Mouse (Mus musculus): ENCODE results near the gene Polr1d.

The Polr1d gene

DNA sequence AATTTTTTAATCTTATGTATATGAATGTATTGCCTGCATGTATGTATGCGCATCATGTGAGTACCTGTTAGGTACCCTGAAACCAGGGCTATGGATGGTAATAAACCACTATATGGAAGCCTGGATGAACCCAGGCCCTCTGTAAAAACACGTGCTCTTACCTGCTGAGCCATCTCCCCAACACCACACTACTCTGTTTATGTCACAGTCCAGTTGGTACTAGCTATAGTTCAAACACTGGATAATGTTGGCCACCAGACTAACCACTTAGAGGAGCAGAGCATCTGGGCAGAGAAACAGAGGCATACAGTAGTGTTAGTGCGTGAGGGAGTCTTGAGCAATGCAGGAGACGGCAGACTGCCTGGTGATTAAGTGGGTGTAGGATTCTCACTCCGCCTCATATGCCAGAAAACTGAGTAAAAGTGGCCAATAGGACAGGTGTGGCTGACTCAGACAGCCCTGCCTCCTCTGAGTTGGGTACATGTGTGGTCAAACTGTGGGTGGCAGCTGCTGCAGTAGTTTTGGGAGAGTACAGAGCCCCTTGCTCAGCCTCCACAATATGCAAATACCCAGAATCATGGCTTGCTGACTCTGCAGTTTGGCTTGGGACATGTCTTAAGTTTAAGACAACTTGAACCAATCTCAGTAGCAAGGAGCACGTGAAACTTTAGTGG, 21.1 kb upstream of the Polr1d start:
- peak; percentile 81 for DNase-seq (ENCODE audit: low read depth)

GRCm38 (mm10) chr5:147056712-147057290, 20.0 kb upstream of the Polr1d start:
- DNase-seq (ENCODE audit: low read depth) = no peak

DNA sequence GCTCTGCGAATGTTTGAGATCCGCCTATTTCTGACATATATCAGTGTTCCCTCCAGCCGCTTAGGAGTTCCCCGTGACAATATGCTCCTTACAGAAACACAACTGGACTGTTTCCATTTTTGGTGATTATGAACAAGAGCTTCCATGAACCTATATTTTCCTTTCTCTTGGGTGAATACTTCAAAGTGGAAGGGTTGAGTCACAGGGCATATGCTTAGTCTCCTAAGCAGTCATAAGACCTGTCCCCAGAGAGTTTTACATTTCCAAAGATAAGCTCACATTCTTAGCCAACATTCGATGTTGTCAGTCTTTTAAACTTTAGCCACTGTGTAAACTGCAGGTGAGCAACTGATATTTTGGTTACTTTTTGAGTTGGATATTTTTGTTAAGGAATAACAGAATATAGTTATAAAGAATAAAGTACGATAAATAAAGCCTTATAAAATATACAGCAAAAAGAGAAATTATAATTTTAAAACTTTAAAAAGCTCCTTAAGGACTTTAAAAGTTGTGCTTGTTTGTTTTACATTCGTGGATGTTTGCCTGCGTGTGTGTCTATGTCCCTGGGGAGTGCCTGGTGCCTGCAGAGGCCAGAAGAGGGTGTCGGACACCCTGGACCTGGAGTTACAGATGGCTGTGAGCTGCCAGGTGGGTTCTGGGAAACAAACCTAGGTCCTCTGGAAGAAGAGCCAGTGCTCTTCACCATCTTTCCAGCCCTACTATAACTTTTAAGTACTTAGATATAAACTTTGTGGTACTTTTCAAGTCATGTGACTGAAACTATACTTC, 19.0 kb upstream of the Polr1d start:
- peak; percentile 63 for DNase-seq (ENCODE audit: low read depth)

GRCm38 (mm10) chr5:147058661-147059060, 18.2 kb upstream of the Polr1d start:
- DNase-seq (ENCODE audit: low read depth) = no peak

DNA sequence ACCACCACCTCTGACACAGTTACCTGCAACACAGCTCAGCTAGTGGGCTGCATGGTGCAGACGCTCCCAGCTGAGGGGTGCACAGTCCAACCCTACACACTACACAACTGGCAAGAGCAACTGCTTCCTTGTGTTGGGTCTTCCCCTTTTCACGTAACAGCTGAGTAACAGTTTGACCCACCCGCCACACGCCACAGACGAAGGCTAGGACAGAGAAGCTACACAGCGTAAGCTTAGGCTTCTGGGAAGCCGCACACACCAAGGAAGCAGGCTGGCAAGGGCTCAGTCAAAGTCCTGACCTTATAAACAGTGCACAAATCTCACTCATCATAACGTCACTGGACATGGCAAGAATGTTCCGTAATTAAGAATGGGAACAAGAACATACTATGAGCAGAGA, 17.5 kb upstream of the Polr1d start:
- no peak for DNase-seq (ENCODE audit: low read depth)

- DNase-seq (ENCODE audit: low read depth) = no peak
Measured at GRCm38 (mm10) chr5:147060024-147060423, 16.8 kb upstream of the Polr1d start.

DNA sequence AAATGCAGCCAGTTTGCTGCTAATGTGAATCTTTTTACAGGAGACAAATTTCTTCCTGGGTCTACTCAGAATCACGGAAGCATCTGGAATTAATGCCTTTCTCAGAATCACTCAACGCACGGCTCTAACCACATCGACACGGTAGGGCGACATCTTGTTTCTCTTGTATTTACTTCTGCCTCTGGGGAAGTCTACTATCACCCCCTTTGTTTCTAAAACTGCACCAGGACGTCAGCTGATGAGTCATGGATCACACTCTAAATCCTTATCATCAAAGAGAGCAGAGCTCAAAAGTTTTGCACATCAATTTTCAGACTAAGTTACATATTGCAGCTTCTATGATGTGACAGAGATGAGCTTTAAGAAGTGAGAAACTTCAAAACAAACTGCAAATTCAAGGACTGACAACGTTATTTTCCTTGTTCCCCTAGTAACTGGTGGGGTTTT, 13.6 kb upstream of the Polr1d start:
- peak; percentile 42 for DNase-seq (ENCODE audit: low read depth)

DNA sequence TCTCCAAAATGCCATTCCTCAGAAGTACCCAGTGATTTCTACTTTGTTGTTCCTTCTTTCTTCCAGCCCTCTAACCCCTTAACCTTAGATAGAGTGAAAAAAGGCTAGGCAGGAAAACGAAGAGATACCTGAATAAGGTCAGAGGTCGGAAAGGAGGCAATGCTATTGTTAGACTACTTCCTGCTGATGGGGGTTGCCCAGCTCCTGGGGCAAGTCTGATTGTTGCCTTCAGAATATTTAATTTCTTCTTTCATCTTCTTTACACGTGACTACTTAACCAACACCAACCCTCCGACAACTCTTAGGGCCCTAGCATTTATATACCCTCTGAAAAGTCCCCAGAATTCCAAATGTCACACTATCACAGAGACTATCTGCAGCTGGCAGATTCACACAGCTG, 10.7 kb upstream of the Polr1d start:
- DNase-seq (ENCODE audit: low read depth) = no peak

- DNase-seq (ENCODE audit: low read depth) = no peak
Measured at GRCm38 (mm10) chr5:147066965-147067364, 9.9 kb upstream of the Polr1d start.

DNA sequence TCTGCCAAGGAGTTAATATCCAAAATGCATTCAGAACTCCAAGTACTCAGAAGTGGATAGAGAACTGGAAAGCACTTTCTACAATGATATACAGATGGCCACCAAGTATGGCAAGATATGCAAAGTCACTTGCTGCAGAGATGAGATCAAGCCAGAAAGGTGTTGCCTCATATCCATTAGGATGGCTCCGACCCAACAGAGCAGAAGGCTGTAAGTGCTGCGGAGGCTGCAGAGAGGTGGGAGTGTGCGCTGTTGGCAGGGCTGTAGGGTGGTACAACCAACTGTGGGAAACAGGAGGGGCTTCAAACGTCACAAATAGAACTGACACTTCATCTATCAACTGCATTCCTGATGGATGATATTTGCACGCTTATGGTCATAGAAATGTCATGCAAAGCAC, 8.0 kb upstream of the Polr1d start:
- DNase-seq (ENCODE audit: low read depth) = no peak

- DNase-seq (ENCODE audit: low read depth) = no peak
Measured at GRCm38 (mm10) chr5:147070791-147071516, 5.9 kb upstream of the Polr1d start.

DNA sequence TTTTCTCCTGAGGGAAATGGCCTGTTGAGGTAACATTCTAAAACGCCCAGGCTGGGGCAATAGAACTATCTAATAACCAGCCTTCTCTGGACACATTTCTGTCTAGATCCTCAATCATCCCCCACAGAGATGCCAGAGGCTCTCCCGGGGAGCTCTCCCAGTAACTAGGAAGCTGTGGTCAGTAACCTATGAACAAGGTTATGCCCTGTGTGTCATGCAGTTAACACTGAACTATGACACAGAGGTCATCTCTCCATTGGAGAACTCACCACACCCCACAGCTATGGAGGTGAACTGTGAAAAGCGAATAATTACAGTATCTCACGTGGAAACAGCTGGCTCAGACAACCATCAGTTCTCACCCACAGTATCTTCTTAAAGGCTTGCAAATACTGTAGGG, 5.0 kb upstream of the Polr1d start:
- no peak for DNase-seq (ENCODE audit: low read depth)

DNA sequence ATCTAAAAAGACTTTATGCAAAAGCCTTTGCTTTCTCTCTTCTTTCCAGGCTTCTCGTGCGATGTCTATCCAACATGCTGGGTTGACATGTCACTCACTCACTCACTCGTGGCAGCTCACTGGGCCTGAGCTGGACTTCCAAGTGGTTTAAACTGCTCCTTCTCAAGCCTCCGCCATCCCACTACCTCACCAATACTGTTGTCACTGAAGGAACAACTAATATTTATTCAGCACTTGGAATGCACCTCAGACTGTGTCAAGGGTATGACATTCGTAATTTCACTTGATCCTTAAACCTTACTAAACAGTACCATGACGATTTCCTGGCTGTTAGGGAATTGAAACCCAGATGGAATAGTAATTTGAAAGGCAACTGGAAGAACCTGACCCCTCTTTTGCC, 3.0 kb upstream of the Polr1d start:
- DNase-seq (ENCODE audit: low read depth) = no peak

- peak; percentile 39 for DNase-seq (ENCODE audit: low read depth)
Measured at GRCm38 (mm10) chr5:147075103-147076025, 1.5 kb upstream of the Polr1d start.

- DNase-seq (ENCODE audit: low read depth) = peak; percentile 96
Measured at GRCm38 (mm10) chr5:147076026-147076798, 638 bp upstream of the Polr1d start, which contains the start of gene Lnx2. Lnx2 (minus strand) TSS chr5:147076586.

- DNase-seq (ENCODE audit: low read depth) = peak; percentile 88
Measured at GRCm38 (mm10) chr5:147077305-147078034, 620 bp downstream of the Polr1d start.

GRCm38 (mm10) chr5:147078110-147078900, 1.5 kb downstream of the Polr1d start:
- peak; percentile 41 for DNase-seq (ENCODE audit: low read depth)

DNA sequence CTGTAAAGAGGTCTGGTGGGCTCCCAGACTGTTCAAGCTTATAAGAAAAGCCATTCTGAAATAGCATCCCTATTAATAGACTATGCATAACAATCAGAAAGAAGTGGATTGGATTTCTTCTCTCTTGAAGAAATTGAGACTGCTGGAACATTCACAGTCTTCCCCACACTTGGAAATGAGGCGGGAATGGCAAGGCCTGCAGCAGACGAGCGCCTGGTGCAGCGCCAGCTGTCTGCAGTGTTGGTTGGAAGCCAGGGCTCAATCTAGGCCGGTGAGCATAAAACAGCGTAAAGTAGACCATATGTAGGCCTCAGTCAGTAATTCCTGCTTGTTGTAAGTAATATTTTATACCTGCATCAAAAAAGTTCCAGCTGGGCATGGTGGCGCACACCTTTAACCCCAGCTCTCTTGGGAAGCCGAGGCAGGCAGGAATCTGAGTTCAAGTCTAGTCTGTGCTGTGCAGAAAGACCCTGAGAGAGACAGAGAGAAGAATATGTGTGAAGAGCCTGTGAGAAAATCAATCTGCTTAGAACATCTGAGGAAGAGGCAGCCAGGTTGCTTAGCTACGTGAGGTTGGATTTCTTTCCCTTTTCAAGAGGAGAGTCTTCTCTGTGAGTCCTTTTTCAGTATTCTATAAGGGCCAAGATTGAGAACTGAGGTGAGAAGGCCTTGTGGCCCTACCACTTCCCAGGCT, 8.5 kb downstream of the Polr1d start:
- no peak for DNase-seq (ENCODE audit: low read depth)

All from 416B (cell line).